Mouse (Mus musculus) myocyte (in vitro differentiated cells): Measurements from ENCODE around the gene Samd8.

Source experiments
- CEBPB ChIP-seq: IDR thresholded peaks from 2 replicates; pipeline ENCODE4 v1.6.1; 2011; ENCODE audit warnings: mild to moderate bottlenecking, moderate library complexity; ENCODE audit not compliant: poor library complexity, insufficient read depth, severe bottlenecking
- E2F4 ChIP-seq: IDR thresholded peaks from one replicate; pipeline ENCODE4 v1.6.1; 2011; ENCODE audit warnings: mild to moderate bottlenecking, control low read depth, moderate library complexity; ENCODE audit not compliant: insufficient read depth
- MAX ChIP-seq: IDR thresholded peaks from one replicate; pipeline ENCODE4 v1.6.1; 2011; ENCODE audit warnings: low read depth, mild to moderate bottlenecking, control low read depth
- MYOD1 ChIP-seq, 3 experiments: IDR thresholded peaks; one replicate each; pipeline ENCODE4 v1.6.1; 2011; ENCODE audit warnings: control low read depth in 2 of 3, low read depth in 2 of 3, mild to moderate bottlenecking in 2 of 3, moderate library complexity in 1 of 3; ENCODE audit not compliant: insufficient read length in 2 of 3, control insufficient read depth in 1 of 3
- MYOG ChIP-seq, 3 experiments: IDR thresholded peaks; one replicate each; pipeline ENCODE4 v1.6.1; 2011; ENCODE audit warnings: control low read depth in 2 of 3, low read depth in 2 of 3, mild to moderate bottlenecking in 2 of 3; ENCODE audit not compliant: insufficient read length in 2 of 3, control insufficient read depth in 1 of 3, insufficient read depth in 1 of 3
- POLR2A ChIP-seq: IDR thresholded peaks from one replicate; pipeline ENCODE4 v1.6.1; 2011; ENCODE audit warnings: low read depth, mild to moderate bottlenecking, control low read depth, moderate library complexity; ENCODE audit not compliant: insufficient read length
- POLR2AphosphoS2 ChIP-seq: IDR thresholded peaks from one replicate; pipeline ENCODE4 v1.6.1; 2011; ENCODE audit warnings: low read depth, control low read depth; ENCODE audit not compliant: insufficient read length
- REST ChIP-seq: IDR thresholded peaks from one replicate; pipeline ENCODE4 v1.6.1; 2011; ENCODE audit warnings: mild to moderate bottlenecking, control low read depth, moderate library complexity; ENCODE audit not compliant: insufficient read depth, insufficient read length
- TCF12 ChIP-seq: IDR thresholded peaks from one replicate; pipeline ENCODE4 v1.6.1; 2011; ENCODE audit warnings: mild to moderate bottlenecking, control low read depth; ENCODE audit not compliant: poor library complexity, insufficient read depth, severe bottlenecking
- USF1 ChIP-seq: IDR thresholded peaks from one replicate; pipeline ENCODE4 v1.6.1; 2011; ENCODE audit warnings: low read depth, mild to moderate bottlenecking, control low read depth, moderate library complexity

DNA sequence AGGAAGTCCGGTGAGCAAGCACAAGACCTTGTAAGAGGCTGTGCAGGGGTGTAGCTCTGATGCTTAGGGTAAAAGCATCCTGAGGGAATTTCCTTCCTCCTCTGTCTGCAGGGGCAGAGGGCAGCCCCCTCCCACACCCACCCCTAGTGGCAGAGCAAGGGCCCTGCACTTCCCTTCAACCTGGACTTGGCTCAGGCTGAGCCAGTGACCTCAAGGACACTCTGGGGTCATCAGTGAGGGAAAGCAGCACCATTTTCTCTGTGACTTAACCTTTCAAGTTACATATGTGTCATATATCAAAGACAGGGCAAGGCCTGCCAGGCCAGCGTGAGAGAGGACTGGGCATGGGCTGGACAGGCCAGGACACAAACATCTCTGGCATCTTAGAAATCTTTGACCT is 40.8 kb upstream of the Samd8 start:
- TF ChIP-seq E2F4 (no peak), POLR2A (no peak), MAX (no peak), POLR2AphosphoS2 (no peak), TCF12 (no peak), MYOG (IDR thresholded peaks at IDR 0.05; ENCODE audit: control insufficient read depth in 1 of 3, insufficient read depth in 1 of 3, insufficient read length in 2 of 3, low read depth in 2 of 3) (no peak), MYOD1 (IDR thresholded peaks at IDR 0.05; ENCODE audit: control insufficient read depth in 1 of 3, insufficient read length in 2 of 3, low read depth in 2 of 3) (no peak), USF1 (no peak), REST (no peak), CEBPB (no peak)
